Comparison of ENCODE assay signal across 2 mouse cellular contexts in genomic region chr14:55486836-55487235, GRCm38 (mm10).
A peak's percentile ranks its signal among the peaks of the same experiment; 100 is the strongest.
TF ChIP-seq lines count a peak whose summit lies in the region.

No protein-coding gene starts in this region.

TF ChIP-seq in CH12.LX, 34 proteins besides CTCF, POLR2A, EP300 and RAD21:
- TF ChIP-seq SMC3 (IDR thresholded peaks at IDR 0.05; ENCODE audit: low read depth, low read length), result no peak
- peak; percentile 31; the same call in 1 of the 2 replicates for TF ChIP-seq BHLHE40 (IDR thresholded peaks at IDR 0.05; ENCODE audit: low read depth, low read length)
- TF ChIP-seq JUND (conservative IDR thresholded peaks at IDR 0.05; ENCODE audit: low read depth, low read length), result peak; percentile 68
- no peak for TF ChIP-seq MAX (IDR thresholded peaks at IDR 0.05; ENCODE audit: low read length)
- TF ChIP-seq ZNF384 (IDR thresholded peaks at IDR 0.05; ENCODE audit: low read depth, low read length), result no peak
- TF ChIP-seq ELF1 (IDR thresholded peaks at IDR 0.05; ENCODE audit: low read depth, low read length), result no peak
- TF ChIP-seq RCOR1 (conservative IDR thresholded peaks at IDR 0.05; ENCODE audit: low read depth, low read length), result no peak
- TF ChIP-seq NELFE (IDR thresholded peaks at IDR 0.05; ENCODE audit: low read depth, low read length), result no peak
- no peak for TF ChIP-seq TCF12 (IDR thresholded peaks at IDR 0.05; ENCODE audit: low read depth, low read length)
- TF ChIP-seq NRF1 (IDR thresholded peaks at IDR 0.05; ENCODE audit: low read depth, low read length), result no peak
- peak; percentile 22 for TF ChIP-seq USF1 (IDR thresholded peaks at IDR 0.05; ENCODE audit: low read depth, low read length)
- no peak for TF ChIP-seq E2F4 (IDR thresholded peaks at IDR 0.05; ENCODE audit: insufficient replicate concordance, low read depth, low read length)
- TF ChIP-seq MEF2A (IDR thresholded peaks at IDR 0.05; ENCODE audit: borderline replicate concordance, low read depth, low read length), result no peak
- TF ChIP-seq JUN (IDR thresholded peaks at IDR 0.05; ENCODE audit: insufficient read depth, low read depth, low read length), result peak; percentile 26; the same call in 1 of the 2 replicates
TF ChIP-seq in CH12.LX: peak in this region for 4.

TF ChIP-seq in MEL, 35 proteins besides CTCF, POLR2A, EP300 and RAD21:
- TF ChIP-seq GATA1 (IDR thresholded peaks at IDR 0.05; ENCODE audit: low read depth, low read length), result no peak
- no peak for TF ChIP-seq TAL1 (IDR thresholded peaks at IDR 0.05; ENCODE audit: low read length)
- no peak for TF ChIP-seq ZNF384 (IDR thresholded peaks at IDR 0.05; ENCODE audit: low read depth, low read length)
- no peak for TF ChIP-seq MYC (IDR thresholded peaks at IDR 0.05; ENCODE audit: low read depth, low read length)
- TF ChIP-seq TCF12 (IDR thresholded peaks at IDR 0.05; ENCODE audit: low read depth, low read length), result no peak
- TF ChIP-seq ZMIZ1 (IDR thresholded peaks at IDR 0.05; ENCODE audit: low read depth, low read length), result no peak
- no peak for TF ChIP-seq POLR2AphosphoS2 (IDR thresholded peaks at IDR 0.05; ENCODE audit: low read length)
- TF ChIP-seq GABPA (IDR thresholded peaks at IDR 0.05; ENCODE audit: low read depth, low read length), result no peak
- no peak for TF ChIP-seq MAZ (IDR thresholded peaks at IDR 0.05; ENCODE audit: low read depth, low read length)
- no peak for TF ChIP-seq SIN3A (IDR thresholded peaks at IDR 0.05; ENCODE audit: low read length)
- TF ChIP-seq E2F4 (IDR thresholded peaks at IDR 0.05; ENCODE audit: borderline replicate concordance, low read depth, low read length), result no peak
- no peak for TF ChIP-seq ZKSCAN1 (IDR thresholded peaks at IDR 0.05; ENCODE audit: low read depth, low read length)
- TF ChIP-seq SMC3 (IDR thresholded peaks at IDR 0.05; ENCODE audit: low read depth, low read length), result no peak
- no peak for TF ChIP-seq MAX (IDR thresholded peaks at IDR 0.05; ENCODE audit: low read length)
- no peak for TF ChIP-seq ELF1 (IDR thresholded peaks at IDR 0.05; ENCODE audit: low read depth, low read length)
- no peak for TF ChIP-seq MAFK (IDR thresholded peaks at IDR 0.05; ENCODE audit: borderline replicate concordance, low read depth, low read length)
